Mouse (Mus musculus): ENCODE data around the gene Nacc1.

The Nacc1 gene

DNA sequence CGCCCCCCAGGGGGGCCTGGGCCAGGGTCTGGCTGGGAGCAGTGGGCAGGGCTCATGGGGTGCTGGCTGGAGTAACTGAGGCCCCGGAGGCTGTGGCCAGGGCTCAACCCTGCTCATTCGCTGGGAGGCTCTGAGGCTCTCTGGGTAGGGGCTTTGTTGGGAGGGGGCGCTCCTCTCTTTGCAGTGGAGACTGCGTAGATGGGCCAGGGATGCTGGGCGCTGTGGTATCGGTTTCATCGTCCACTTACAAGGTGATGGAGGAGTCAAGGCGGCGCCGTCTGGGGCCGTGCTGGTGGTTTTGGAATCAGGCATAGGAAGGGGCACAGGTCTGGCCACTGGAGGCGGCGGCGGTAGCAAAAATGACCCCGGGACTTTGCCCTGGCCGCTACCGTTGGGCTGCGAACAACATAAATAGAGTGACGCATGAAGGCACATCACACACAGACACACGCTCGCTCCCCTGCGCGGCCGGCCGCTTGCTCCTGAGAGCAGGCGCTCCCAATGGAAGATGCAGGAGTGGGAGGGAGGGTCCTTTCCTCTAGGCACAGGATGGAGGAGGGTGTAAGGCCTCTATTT is 28.3 kb upstream of the Nacc1 start:
- no peak for DNase-seq (ENCODE audit: low read depth in 2 of 2, low spot score in 2 of 2)

DNA sequence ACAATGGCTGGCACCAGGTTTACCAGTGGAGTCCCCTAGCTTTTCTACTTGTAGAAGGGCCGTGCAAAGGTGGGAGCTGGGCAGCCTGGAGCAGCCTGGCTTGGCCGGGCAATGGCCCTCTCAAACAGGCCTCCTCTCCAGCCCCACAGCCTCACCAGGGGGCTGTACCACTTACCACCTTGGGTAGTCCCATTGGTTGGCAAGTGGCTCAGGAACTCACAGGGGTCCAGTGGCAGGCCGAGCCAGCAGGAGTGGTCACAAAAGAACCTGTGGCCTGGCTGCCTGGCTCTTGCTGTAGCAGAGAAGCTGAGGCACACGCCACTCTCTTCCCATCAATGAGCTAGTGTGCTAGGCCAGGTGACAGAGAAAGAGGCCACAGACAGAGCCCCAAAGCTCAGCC is 26.5 kb upstream of the Nacc1 start:
- no peak for DNase-seq (ENCODE audit: low read depth in 2 of 2, low spot score in 2 of 2)

DNA sequence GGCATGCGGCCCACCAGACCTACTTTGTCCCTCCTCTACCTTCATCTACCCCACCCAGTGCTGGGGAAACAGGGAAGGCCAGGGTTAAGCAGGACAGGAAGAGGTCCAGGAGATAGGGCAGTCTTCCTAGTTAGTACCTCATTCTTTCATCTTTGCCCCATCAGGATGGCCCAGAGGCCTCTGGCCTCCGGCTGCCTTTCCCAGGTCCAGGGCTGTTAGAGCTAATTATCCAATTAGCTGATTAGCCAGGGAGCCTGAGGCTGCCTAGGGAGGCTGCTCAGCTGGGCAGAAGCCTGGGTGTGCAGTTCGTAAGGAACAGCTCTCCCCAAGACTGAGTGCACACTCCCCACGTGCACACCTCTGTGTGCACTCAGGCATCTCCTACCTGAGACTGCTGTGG is 25.7 kb upstream of the Nacc1 start:
- no peak for DNase-seq (ENCODE audit: low read depth in 2 of 2, low spot score in 2 of 2)

DNA sequence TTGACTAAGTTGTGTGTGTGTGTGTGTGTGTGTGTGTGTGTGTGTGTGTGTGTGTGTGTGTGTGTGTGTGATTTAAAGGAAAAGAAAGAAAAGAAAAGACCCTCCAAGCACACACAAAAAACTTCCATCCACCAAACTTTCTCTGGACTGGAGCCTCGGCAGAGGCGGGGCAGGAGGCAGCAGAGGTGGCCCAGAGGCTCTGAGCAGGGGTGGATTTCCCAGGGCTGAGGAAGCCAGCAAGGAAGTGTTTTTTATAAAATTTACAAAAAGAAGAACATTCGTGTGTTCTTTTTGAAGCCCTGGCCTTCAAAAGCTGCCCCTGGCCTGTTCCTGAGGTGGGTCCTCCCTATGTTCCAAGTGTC is 25.1 kb upstream of the Nacc1 start:
- DNase-seq (ENCODE audit: low read depth in 2 of 2, low spot score in 2 of 2) = no peak

DNA sequence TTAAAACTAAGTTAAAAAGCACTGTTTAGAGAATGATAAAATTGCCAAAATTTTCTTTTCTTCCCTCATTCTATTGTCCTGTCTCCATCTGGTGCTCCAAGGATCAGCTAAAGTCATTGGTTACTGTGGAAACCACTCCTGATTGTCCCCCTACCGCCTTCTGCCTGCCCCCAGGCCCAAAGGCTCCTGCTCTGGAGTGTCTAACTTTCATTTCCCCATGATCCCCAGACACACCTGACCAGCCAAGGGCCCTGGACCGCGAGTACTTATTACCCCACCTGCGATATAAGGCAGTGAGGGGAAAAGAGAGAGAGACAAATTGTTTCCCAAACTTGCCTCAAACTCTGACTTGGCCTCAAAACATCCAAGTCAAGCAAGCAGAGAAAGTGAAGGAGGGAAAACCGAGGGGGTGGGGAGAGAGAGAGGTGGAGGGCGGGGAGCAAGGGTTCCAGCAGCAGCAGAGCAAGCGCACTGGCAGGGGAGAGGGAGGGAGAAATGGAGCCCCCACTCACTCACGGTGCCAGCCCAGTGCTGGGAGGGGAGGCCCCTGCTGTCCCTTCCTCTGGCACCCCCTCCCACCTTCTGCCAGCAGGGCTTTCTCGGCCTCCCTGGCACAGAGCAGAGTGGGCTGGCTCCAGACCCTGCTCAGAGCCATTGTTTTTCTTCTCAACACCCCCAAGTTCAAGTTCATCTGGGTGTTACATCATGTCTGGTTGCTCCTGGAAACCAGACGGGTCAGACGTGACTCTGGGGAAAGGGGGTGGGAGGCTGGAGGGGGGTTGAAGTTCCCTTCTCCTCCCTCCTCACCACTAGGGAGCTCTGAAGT is 24.5 kb upstream of the Nacc1 start:
- DNase-seq (ENCODE audit: low read depth in 2 of 2, low spot score in 2 of 2) = no peak

DNA sequence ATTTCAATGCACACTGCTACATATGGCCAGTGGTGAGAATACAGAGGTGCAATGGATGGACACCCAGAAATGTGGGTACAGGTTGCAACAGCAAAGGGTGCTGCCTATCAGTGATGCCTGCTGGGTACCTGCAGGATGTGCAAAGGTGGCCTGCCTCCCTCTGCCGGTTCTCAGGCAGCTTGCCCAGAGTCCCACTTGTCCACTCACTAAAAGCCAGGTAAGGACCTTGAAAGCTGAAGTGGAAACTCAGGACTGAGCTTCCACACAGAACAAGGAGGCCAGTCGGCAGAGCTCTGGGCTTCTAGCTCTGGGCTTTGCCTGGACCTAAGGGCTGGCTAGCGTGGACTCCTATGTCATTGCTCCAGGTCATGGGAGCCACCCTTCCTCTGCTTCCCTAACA is 23.6 kb upstream of the Nacc1 start:
- no peak for DNase-seq (ENCODE audit: low read depth in 2 of 2, low spot score in 2 of 2)

DNA sequence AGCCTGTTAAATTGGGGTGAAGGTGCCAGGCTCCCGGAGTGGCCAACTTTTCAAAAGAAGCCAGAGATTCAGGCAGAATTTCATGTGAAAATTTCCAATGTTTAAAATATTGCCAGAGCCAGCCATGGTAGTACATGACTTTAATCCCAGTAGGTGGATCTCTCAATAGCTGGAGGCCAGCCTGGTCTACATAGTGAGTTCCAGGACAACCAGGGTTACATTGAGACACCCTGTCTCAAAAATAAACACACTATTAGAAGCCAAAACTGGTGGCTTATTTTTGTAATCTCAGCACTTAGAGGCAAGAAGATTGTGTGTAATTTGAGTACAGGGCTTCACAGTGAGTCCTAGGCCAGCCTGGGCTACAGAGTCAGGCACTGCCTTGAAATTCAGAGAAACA is 22.3 kb upstream of the Nacc1 start:
- DNase-seq (ENCODE audit: low read depth in 2 of 2, low spot score in 2 of 2) = no peak

DNA sequence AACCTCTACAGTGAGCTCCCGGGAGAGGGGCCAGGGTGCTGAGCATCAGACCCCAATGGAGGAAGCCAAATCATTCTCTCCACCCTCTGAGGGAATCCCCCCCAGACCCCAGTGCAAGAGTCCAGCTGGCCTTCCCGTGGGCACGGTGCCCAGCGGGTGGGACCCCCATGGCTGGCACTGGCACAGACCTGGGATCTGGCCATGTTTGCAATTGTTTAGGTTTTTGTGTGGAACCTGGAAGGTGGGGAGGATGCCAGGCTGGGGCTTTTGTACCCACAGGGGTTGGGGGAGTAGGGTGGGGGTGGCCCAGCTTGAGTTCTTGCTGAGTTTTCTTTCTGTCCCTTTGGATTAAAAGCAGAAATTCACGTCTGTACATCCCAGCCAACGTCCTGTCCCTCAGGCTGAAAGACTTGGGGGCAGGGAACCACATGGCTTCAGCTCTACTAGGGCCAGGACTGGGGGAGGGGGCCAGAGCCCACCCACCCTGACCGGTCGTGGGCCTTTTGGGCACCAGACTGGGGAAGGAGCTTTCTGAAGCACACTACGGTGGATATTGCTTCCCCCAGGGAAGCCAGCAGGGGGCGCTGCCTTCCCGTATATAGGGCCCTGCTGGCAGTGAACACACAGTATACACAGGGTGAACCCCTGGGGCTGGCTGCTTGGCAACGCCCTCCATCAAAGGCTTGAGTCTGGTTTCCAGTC is 21.3 kb upstream of the Nacc1 start:
- DNase-seq (ENCODE audit: low read depth in 2 of 2, low spot score in 2 of 2) = peak; percentile 80 to 83

DNA sequence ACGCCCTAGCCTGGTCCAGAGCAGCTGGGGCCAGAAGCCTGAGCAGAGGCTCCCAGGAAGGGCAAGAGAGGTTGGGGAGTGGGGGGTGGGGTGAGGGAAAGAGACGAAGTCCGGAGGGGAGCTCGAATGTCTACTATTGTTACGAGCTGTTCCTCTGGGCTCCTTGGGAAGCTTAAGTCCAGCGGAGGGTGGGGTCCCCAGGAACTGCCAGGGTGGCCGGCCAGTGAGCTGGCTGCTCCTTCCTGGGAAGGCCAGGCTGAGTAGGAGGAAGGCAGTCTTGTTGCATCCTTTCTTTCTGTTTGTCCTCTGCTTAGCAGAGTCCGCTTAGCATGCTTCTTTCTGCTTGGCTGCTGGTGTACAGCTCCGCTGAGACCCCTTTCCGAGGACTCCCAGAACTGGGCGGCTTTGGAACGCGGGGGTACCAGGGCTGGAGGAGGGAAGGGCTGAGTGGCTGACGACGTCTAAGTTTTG is 20.4 kb upstream of the Nacc1 start:
- no peak for DNase-seq (ENCODE audit: low read depth in 2 of 2, low spot score in 2 of 2)

DNA sequence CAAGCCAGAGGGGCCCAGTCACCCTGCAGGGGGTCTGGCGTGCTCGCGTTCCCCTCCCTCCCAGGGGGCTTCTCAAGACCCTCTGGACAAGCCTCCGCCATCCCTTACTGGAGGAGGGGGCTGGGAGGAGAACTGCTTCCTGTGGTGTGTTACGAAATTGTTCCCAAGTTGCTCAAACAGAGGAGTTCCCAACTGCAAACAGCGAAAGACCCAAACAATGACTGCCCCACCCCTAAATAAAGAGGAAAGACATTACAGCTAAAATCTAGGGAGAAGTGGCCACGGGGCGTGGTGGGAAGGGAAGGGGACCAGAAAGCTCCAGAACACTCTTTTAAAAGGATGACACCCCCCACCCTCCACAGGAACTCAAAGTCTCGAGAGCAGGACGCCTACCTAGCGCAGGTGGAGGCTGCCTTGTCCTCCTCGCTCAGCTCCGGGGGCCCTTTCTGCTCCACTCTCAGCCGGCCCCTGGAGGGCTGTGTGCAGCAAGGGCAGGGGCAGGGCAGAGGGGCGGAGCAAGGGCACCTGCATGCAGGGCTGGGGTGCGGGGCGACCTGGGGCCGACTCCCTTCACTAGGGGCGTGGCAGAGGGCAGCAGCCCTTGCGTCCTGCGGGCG is 19.7 kb upstream of the Nacc1 start:
- DNase-seq (ENCODE audit: low read depth in 2 of 2, low spot score in 2 of 2) = no peak

DNA sequence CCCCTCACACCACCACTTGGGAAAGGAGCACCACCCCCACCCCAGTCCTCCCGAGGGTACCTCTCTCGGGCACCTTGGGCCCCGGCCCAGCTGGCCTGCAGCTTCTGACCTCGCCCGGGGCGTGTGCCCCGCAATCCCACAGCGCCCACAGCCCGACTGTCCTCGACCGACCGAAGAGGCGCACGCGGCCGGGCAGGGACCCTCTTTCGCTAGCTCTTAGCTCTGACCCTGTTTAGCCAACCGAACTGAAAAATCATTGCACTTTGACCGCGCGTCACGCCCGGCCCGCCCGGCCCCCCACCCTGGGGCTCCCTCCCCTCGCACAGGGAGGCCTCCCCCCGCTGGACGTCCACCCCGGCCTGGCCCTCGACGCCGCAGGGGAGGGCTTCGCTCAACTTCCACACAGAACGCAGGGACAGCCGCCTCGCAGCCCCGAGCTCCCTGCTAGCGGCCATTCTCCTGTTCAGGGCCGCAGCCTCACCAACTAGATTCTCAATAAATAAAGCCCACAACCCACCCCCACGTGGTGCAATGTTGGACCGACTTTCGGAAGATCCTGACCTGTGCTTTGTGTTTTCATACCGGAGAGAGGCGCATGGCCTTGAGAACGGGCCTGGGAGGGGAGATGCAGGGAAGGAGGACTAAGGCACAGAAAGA is 19.1 kb upstream of the Nacc1 start:
- no peak for DNase-seq (ENCODE audit: low read depth in 2 of 2, low spot score in 2 of 2)

DNA sequence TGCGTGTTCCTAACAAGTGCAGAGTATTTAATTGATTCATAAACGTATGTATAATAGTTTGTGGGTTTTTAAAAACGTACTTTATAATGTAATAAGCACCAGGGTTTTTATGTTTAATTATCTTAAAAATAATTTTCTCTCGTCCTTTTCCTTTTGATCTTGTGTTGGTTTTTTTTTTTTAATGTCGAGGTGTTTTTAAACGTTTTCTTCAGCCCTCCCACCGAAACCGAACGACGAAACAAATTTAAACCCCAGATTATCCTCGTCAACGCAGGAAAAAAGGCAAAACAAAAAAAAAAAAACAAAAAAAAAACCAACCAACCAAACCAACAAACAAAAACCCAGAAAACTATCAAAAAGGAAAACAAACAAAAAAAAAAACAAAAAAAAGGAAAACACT is 18.3 kb upstream of the Nacc1 start:
- no peak for DNase-seq (ENCODE audit: low read depth in 2 of 2, low spot score in 2 of 2)

DNA sequence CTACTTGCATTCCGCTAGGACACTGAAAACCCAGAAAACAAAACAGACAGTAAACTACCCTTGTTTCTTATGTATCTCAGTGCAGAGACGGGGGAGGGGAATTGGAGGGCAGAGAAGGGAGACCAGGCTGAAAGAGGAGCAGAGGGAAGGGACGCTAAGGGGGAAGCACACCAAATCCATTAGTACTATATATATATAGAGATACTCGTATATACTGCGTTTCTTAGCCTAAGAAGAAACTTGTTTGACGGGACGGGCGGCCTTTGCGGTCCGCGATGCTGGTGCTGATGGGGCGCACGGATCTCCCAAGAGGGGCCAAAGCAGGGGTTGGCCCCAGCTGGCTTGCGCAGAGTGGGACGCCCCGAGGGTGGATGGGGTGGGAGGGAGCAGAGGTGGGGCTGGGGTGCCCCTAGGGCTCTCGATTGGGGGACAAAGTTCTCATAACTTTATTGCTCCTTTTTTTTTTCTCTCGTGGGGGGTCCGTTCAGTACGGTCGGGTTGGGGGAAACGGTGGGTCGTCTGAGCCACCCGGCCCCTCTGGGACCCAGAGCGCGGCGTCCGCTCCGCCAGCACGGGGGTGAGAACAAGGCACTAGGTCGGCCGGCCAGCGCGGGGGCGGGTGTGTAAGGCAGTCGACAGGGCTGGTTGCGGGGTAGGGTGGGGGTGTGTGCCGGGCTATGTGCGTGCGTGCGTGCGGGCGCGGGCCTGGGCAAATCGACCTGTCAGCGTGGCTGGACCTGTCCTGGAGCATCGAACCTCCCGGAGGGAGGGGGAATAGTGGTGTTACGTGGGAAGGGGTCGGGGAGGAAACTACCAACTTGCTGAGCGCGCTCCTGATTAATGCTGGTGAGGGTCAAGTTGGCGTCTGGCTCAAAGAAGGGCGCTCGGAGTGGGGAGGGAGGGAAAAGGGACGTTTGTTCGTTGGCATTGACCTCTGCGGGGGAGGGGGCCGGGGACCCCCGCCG is 17.5 kb upstream of the Nacc1 start:
- DNase-seq (ENCODE audit: low read depth in 2 of 2, low spot score in 2 of 2) = no peak

DNA sequence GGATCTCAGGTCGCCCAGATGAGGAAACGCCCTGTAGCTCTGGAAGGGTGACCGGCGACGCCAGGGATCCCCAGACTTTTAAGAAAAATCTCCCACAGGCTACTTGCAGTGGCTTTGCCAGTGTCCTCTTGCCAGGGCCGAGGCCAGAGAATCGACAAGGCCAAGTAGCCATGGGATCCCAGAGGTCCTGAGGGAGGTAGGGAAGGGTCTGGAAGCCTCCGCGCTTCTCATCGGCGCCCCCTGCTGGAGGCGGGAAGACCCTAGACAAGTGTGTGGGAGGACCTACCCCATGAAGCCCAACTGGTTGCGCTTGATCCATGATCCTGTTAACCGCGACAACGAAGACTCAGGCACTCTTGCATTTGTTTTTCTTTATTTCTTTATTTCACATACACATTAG is 16.7 kb upstream of the Nacc1 start:
- DNase-seq (ENCODE audit: low read depth in 2 of 2, low spot score in 2 of 2) = peak in 1 of 2 experiments; percentile 70

DNA sequence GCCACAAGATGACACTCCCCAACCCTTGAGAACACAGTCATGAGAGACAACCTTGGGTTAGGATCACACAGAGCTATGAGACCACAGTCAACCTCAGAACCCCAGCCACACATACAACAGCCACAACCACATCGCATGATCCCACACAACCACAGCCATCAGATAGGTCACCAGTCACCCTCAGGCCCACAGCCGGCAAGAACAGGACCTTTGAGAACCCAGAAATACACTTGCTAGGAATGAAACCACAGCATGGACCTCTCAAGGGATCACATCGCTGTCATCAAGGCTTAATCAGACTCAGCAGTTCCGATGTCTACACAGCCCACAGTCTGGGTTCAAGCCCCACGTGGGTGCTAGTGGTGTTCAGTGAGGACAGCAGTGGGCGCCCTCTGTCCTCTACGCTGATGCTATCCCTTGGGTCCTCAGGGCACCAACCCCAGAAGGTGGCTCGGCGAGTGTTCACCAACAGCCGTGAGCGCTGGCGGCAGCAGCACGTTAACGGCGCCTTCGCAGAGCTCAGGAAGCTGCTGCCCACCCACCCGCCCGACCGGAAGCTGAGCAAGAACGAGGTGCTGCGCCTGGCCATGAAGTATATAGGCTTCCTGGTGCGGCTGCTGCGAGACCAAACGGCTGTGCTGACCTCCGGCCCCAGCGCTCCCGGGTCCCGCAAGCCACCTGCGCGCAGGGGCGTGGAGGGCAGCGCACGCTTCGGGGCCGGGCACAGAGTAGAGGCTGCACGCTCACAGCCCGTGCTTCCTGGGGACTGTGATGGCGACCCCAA is 16.0 kb upstream of the Nacc1 start:
- peak in 1 of 2 experiments; percentile 54 for DNase-seq (ENCODE audit: low read depth in 2 of 2, low spot score in 2 of 2)

DNA sequence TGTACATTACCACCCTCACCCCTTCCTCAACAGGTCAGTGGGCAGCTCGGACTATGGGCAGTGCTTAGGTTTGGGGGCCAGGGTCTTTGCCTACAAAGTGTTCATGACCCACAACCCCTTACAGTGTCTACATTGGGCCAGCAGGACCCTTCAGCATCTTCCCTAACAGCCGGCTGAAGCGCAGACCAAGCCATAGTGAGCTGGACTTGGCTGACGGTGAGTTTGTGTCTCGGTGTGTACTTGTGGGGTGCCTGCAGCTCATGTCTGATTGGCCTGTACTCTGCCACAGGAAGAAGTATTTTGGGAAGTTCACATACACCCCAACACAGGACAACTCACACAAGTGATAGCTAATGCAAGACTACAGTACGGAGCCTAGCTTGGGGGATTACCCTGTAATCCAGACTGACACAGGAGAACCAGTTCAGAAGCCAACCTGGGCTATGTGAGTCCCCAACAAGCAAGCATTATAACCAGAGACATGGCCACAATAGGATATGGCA is 15.4 kb upstream of the Nacc1 start:
- DNase-seq (ENCODE audit: low read depth in 2 of 2, low spot score in 2 of 2) = no peak

DNA sequence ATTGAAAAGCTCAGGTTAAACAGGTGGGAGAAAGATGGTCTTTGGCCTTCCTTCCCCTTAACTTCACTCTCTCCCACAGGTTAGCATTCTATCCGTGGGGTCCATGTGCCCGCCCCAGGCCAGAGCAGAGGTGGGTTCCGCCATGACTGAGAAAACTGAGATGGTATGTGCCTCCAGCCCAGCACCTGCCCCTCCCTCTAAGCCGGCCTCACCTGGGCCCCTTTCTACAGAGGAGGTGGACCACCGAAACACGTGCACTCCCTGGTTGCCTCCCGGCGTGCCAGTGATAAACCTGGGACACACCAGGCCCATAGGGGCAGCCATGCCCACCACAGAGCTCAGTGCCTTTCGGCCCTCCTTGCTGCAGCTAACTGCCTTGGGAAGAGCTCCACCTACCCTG is 14.9 kb upstream of the Nacc1 start:
- DNase-seq (ENCODE audit: low read depth in 2 of 2, low spot score in 2 of 2) = no peak

DNA sequence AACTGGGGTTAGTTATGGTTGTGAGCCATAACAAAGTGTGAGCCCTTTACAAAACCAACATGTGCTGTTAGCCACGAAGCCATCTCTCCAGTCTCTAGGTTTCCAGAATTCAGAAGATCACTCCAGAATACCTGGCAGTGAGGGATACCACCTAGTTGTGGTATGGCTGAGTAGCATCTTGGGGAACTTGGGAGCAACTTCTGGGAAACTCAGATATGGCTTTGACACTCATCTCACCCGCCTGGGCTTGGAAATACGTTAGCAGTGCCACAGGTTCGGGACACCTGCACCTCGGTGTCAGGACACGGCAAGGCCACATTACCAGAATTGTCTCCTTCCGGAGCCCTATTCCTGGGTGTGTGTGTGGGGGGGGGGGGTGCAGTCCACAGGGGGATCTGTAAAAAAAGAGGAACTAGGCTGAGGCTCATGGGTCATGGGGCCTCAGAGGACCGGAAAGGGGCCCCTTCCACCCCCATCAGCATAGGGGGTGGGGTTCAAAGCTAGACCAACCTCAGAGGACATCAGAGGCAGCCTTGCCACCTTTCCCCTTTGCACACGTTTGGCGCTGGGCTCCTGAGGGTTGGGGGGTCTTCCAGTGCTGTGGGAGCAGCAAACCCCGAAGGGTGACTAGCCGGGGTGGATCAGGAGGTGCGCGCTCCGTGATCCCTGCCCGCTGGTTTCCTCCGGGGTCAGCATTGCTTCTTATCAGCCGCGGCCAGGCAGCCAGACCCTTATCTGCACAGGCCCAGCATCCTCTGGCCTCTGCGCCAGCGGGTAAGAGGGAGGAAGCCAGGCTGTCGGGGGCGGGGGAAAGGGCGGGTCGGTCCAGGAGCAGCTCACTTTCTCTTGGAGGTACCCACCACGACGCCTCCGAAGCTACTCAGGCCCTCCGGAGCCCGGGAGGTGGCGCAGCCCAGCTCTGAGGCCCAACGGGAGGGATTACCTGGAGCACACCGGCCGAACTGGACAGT is 13.6 kb upstream of the Nacc1 start, which contains the start of gene Lyl1:
Lyl1 (plus strand) TSS at position 517 of the 971 bp plus-strand sequence.
- no peak for DNase-seq (ENCODE audit: low read depth in 2 of 2, low spot score in 2 of 2)
